Mouse (Mus musculus) midbrain, postnatal 0 days (tissue): ENCODE data around the gene D030056L22Rik. TPM values are rescaled to one million over a fixed set of nuclear protein-coding genes. Genes with fewer than 3 reads are reported as not detected.

Experiments
- ATAC-seq: fragments of 200-750 bp; cut with Nextera tagmentation; 2 replicates; pipeline ENCODE4 v1.8.0; 2017; ENCODE audit warnings: moderate number of reproducible peaks, mild to moderate bottlenecking, moderate TSS enrichment, moderate library complexity; ENCODE audit not compliant: low FRiP score
- DNase-seq: peaks from one replicate; pipeline ENCODE4 v3.0.0-alpha.2; 2015; ENCODE audit warnings: low spot score
- H3K27ac ChIP-seq: fragments of 300-500 bp; sonication (generic); 2 replicates; pipeline ENCODE4 v1.5.1; 2014; ENCODE audit warnings: low read depth, mild to moderate bottlenecking, low read length, mixed read lengths
- H3K27me3 ChIP-seq: fragments of 300-500 bp; sonication (generic); 2 replicates; pipeline ENCODE4 v1.6.1; 2014; ENCODE audit warnings: low read length, control low read depth, mixed read lengths; ENCODE audit not compliant: insufficient read depth
- H3K36me3 ChIP-seq: fragments of 300-500 bp; sonication (generic); 2 replicates; pipeline ENCODE4 v1.6.1; 2014; ENCODE audit warnings: low read length, control low read depth, mixed read lengths; ENCODE audit not compliant: insufficient read depth
- H3K4me1 ChIP-seq: fragments of 300-500 bp; sonication (generic); 2 replicates; pipeline ENCODE4 v1.6.1; 2014; ENCODE audit warnings: mild to moderate bottlenecking, control low read depth, antibody characterized with exemption, low read length, mixed read lengths; ENCODE audit not compliant: insufficient read depth
- H3K4me2 ChIP-seq: fragments of 300-500 bp; sonication (generic); 2 replicates; pipeline ENCODE4 v1.6.1; 2014; ENCODE audit warnings: low read depth, mild to moderate bottlenecking, low read length, mixed read lengths; ENCODE audit not compliant: poor library complexity, severe bottlenecking
- H3K4me3 ChIP-seq: fragments of 300-500 bp; sonication (generic); 2 replicates; pipeline ENCODE4 v1.5.1; 2014; ENCODE audit warnings: low read depth, mild to moderate bottlenecking, low read length, moderate library complexity
- H3K9ac ChIP-seq: fragments of 300-500 bp; sonication (generic); replicated peaks from 2 replicates; pipeline ENCODE4 v1.6.1; 2014; ENCODE audit warnings: mild to moderate bottlenecking, low read length, moderate library complexity, mixed read lengths; ENCODE audit not compliant: poor library complexity, severe bottlenecking
- H3K9me3 ChIP-seq: fragments of 300-500 bp; sonication (generic); 2 replicates; pipeline ENCODE4 v1.6.1; 2016; ENCODE audit warnings: low read length, control low read depth
- CTCF ChIP-seq: IDR thresholded peaks from 2 replicates; pipeline ENCODE4 v1.5.1; 2016; ENCODE audit warnings: antibody characterized with exemption, mild to moderate bottlenecking
- WGBS: fragments of 180-500 bp; shearing (Covaris S2); extraction: QIAGEN DNeasy Blood & Tissue Kit; methylation state at CpG from one replicate; pipeline ENCODE4 v1.1.7; 2014; 5-methylcytosine and 5-hydroxymethylcytosine counted together
- polyA plus RNA-seq: library from polyadenylated mRNA; unstranded; fragments of >200 nt; fragmentation: Nextera tagmentation; extraction: Ambion mirVana; gene quantifications from 2 replicates; pipeline ENCODE4 v1.2.1, GENCODE M21; 2015
- total RNA-seq: library from RNA; depleted of rRNA; stranded (reverse); fragments of >200 nt; gene quantifications from 2 replicates; pipeline ENCODE4 v1.2.3, GENCODE M21; 2014

Gene D030056L22Rik
- total and polyA plus RNA-seq, 2 experiments from 2014 or later: 35.0 to 49.6 TPM

DNA sequence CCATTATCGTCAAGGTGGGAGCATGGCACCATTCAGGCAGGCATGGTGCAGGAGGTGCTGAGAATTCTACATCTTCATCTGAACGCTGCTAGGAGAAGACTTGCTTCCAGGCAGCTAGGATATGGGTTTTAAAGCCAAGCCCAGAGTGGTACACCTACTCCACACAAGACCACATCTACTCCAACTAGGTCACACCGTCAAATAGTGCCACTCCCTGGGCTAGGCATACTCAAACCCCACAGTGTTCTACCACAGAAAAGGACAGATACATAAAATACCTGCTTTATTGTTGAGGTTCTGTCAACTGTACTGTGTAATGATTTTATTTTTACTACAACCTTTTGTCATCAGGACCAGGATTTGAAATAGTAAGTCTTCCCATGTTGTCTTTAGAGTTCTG, 17.9 kb upstream of the D030056L22Rik start:
- no peaks in the 10 kb centered on the region for H3K9me3 ChIP-seq
- no peak overlapping the region for H3K4me2 ChIP-seq
- no peaks in the 10 kb centered on the region for H3K27me3 ChIP-seq
- H3K4me3 ChIP-seq: no peak overlapping the region
- H3K27ac ChIP-seq: no peak overlapping the region
- no peak overlapping the region for H3K9ac ChIP-seq
- ATAC-seq: no peak
- 96% methylated on average over 3 of the region's 3 CpGs for WGBS
- no peak for DNase-seq
- TF ChIP-seq CTCF: no peak
- 0 out of 2 replicates have a peak, but pooled peaks cover 3% of the 10 kb centered on the region for H3K36me3 ChIP-seq
- H3K4me1 ChIP-seq: no peaks in the 10 kb centered on the region

DNA sequence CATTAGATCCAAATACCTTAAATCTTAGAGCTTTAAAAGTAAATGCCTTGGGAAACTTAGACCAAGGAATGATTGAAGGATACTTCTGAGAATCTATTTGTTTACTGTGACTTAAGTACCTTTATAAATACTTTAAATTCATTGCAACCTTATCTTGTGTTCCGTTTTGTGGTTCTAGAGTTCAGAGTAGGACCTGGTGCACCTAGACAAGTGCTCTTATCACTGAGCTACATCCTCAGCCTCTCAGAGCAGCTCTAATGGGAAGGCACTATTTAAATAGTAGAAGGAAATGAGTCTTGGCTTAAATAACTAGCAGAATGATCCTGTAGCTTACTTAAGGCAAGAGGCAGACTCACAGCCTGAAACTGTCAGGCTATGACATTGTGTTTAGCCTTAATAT, 17.4 kb upstream of the D030056L22Rik start:
- H3K27ac ChIP-seq: no peak overlapping the region
- no peak overlapping the region for H3K4me3 ChIP-seq
- no peaks in the 10 kb centered on the region for H3K4me1 ChIP-seq
- no peak for TF ChIP-seq CTCF
- H3K9ac ChIP-seq: no peak overlapping the region
- WGBS: 88% methylated on average over 1 of the region's 1 CpGs
- no peak overlapping the region for H3K4me2 ChIP-seq
- no peaks in the 10 kb centered on the region for H3K9me3 ChIP-seq
- ATAC-seq: no peak
- no peaks in the 10 kb centered on the region for H3K27me3 ChIP-seq
- no peak for DNase-seq
- 0 out of 2 replicates have a peak, but pooled peaks cover 3% of the 10 kb centered on the region for H3K36me3 ChIP-seq

DNA sequence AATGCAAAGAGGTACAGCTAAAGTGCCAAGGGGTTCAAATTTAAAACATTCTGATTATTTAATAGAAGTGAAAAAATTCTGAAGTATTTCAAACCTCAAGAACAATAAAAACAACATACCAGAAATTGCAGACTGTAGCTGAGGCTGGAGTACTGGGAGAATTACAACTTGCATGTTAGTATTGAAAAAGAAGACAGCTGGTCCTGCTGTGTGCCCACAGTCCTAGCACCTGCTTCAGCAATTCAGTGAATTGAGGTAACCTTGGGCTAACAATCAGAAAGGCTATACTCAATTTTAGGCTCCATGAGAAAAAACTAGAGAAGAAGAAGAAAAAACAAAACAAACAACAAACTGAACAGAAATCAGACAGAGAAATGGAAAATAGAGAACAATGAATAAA, 4.9 kb upstream of the D030056L22Rik start:
- no peak for TF ChIP-seq CTCF
- no peak overlapping the region for H3K27ac ChIP-seq
- H3K4me1 ChIP-seq: no peaks in the 10 kb centered on the region
- H3K36me3 ChIP-seq: no peaks in the 10 kb centered on the region
- no peaks in the 10 kb centered on the region for H3K27me3 ChIP-seq
- peak; percentile 24 for DNase-seq
- no peaks in the 10 kb centered on the region for H3K9me3 ChIP-seq
- H3K4me3 ChIP-seq: no peak overlapping the region
- no peak for ATAC-seq
- H3K4me2 ChIP-seq: no peak overlapping the region
- H3K9ac ChIP-seq: no peak overlapping the region

DNA sequence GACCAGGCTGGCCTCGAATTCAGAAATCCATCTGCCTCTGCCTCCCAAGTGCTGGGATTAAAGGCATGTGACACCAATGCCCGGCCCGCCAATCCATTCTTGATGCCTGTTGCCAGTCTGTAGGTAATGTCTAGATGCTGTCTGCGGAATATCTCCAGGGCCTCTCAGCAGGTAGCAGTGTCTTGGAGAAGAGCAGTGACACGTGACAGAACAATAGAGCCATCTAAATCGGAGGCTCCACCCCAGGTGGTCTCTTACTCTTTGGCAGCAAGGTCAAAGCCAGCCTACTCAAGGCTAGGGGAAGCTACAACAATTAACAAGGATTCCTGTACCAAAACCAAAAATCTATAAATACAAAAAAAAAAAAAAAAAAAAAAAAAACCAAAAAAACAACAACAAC, 2.1 kb upstream of the D030056L22Rik start:
- no peaks in the 10 kb centered on the region for H3K36me3 ChIP-seq
- H3K27me3 ChIP-seq: no peaks in the 10 kb centered on the region
- H3K4me3 ChIP-seq: no peak overlapping the region
- no peak for DNase-seq
- H3K9me3 ChIP-seq: no peaks in the 10 kb centered on the region
- TF ChIP-seq CTCF: no peak
- no peak overlapping the region for H3K9ac ChIP-seq
- H3K4me2 ChIP-seq: no peak overlapping the region
- no peak for ATAC-seq
- 0 out of 2 replicates have a peak, but pooled peaks cover 10% of the 10 kb centered on the region for H3K4me1 ChIP-seq
- WGBS: 50% methylated on average over 6 of the region's 6 CpGs
- no peak overlapping the region for H3K27ac ChIP-seq

DNA sequence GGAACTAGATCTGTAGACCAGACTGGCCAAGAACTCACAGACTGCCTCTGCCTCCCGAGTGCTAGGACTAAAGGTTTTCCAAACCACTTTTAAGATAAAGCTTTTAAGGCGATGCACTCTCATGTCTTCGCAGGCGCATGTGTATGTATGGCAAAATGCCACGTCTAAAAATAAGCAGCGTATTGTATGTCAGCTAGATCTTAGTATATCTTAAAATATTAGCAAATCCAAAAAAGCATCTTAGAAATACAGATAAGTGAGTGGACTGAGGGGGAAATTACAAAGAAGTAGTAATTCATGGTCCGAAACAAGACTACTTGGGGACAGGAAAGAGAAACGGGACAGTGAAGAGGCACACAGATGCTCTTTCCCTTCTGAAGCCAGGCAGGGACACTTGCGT, 1.4 kb upstream of the D030056L22Rik start:
- WGBS: 93% methylated on average over 9 of the region's 9 CpGs
- DNase-seq (no peak), ATAC-seq (no peak)
- no peaks in the 10 kb centered on the region for H3K27me3 ChIP-seq
- H3K9me3 ChIP-seq: no peaks in the 10 kb centered on the region
- H3K4me1 ChIP-seq: 0 out of 2 replicates have a peak, but pooled peaks cover 10% of the 10 kb centered on the region
- H3K9ac ChIP-seq: no peak overlapping the region
- no peak overlapping the region for H3K4me2 ChIP-seq
- H3K36me3 ChIP-seq: no peaks in the 10 kb centered on the region
- no peak overlapping the region for H3K4me3 ChIP-seq
- H3K27ac ChIP-seq: no peak overlapping the region
- no peak for TF ChIP-seq CTCF

DNA sequence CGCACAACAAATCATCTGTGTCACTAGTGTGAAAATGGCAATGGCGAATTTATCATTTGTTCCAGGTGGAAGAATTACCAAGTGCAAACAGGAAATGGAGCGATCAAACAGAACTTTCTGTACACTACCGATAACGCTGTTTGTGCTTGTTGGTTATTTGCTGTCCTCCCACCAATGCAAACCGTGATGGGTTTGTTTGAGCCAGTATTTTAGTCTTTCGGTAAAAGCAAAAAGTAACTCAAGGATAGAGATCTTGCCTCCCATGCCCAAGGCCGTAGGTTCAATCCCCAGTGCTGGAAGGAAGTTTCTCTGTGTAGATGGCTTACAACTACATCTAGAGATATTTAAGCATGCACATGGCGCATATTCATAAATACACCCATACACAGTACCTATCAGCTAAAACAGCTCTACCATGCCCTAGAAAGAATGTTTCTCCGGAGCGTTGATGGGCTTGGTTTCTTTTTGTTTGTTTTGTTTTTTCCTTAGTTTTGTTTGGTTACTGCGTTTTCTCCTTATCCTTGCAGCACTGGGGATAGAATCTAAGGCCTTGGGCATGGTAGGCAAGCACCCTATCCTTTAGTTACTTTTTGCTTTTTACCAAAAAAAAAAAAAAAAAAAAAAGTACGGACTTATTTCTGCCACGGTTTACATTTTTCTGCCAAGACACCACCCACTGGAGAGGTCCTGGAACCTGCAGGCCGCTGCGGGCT, 684 bp upstream of the D030056L22Rik start:
- Histone ChIP-seq H3K27me3 (no peaks in the 10 kb centered on the region), H3K4me3 (peak overlapping the region; percentile 76), H3K4me1 (0 out of 2 replicates have a peak, but pooled peaks cover 10% of the 10 kb centered on the region), H3K27ac (peak overlapping the region; percentile 92), H3K9ac (peak overlapping the region; percentile 79), H3K9me3 (no peaks in the 10 kb centered on the region), H3K4me2 (peak overlapping the region; percentile 88), H3K36me3 (no peaks in the 10 kb centered on the region)
- DNase-seq: peak; percentile 3
- 57% methylated on average over 16 of the region's 16 CpGs for WGBS
- no peak for ATAC-seq
- no peak for TF ChIP-seq CTCF
